Mouse (Mus musculus): ENCODE measurements around the gene Dnajb6. TPM values are rescaled to one million over a fixed set of nuclear protein-coding genes. Genes with fewer than 3 reads are reported as not detected.

Gene Dnajb6
- polyA plus RNA-seq (2012; rRNA removed), result 49.8 and 58.7 TPM in 2 replicates

DNA sequence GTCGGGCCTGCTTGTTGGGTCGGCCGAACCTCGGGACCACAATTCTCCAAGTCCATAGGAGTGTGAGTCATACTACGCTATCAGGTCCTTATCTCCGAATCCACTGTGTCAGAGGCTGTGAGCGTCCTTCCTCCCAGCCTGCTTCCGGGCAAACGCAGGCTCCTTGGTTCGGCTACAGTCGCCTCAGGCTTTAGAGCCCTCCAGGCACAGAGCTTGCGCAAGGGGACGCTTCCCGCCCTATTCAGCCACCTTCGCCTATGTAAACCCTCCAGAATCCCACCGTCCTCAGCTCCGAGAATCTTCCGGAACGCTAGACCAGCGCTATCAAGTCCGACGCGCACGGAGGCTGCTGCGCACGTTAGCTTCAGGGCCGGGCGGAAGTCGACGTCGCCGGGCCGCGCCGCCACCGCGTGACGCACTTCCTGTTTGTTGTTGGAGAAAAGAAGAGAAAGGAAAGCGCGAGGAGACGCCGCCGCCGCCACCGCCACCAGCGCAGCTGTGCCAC, at the start of gene Dnajb6, which contains the start of gene Gm5129:
TSS of gene Dnajb6 (plus strand) at position 132 of the 505 bp plus-strand sequence.
TSS of gene Gm5129 (minus strand) at position 380 of the 505 bp plus-strand sequence.
- peak within 1 kb of the TSS; percentile 93 for H3K4me3 ChIP-seq (ENCODE audit: insufficient read depth, low read depth, low read length)
- H3K4me1 ChIP-seq (ENCODE audit: control insufficient read depth, insufficient read depth, low read length), result peaks cover 19% of the 10 kb centered on the region; the same call in 1 of the 2 replicates
- TF ChIP-seq POLR2A (IDR thresholded peaks at IDR 0.05; ENCODE audit: low read depth, low read length), result peak; percentile 32
- TF ChIP-seq CTCF (conservative IDR thresholded peaks at IDR 0.05; ENCODE audit: insufficient read depth, insufficient read length, low read depth, low read length), result no peak
- no peaks in the 10 kb centered on the region for H3K27me3 ChIP-seq (replicated peaks; ENCODE audit: control insufficient read depth, insufficient read depth, low read length)
- H3K36me3 ChIP-seq (ENCODE audit: control insufficient read depth, insufficient read depth, low read length), result no peaks in the 10 kb centered on the region
- H3K27ac ChIP-seq (ENCODE audit: insufficient read depth, low read depth, low read length), result peak within 1 kb of the TSS; percentile 100
- DNase-seq, result peak; percentile 97
- WGBS, result under 1% methylated on average over 46 of the region's 46 CpGs

DNA sequence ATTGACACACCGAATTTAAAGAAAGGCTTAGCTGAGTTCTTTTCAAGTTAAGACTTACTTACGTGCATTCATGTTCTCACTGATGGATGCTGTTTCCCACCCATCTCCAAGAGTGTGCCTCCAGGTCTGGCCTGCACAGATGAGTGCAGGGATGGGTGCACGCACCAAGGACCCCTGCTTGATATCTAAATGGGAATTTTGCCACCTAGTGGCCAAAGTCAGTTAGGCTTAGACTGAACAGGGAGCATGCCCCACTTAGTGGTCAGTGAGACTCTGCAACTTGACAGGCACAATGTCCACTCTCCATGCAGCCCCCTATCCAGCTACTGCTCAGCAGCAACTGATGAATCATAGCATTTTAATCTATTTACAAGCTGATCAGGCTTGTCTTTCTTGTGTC, 47.8 kb upstream of the Dnajb6 start:
- H3K4me3 ChIP-seq (ENCODE audit: insufficient read depth, low read depth, low read length), result no peak overlapping the region
- 51% methylated on average over 3 of the region's 3 CpGs for WGBS
- TF ChIP-seq POLR2A (IDR thresholded peaks at IDR 0.05; ENCODE audit: low read depth, low read length), result no peak
- TF ChIP-seq CTCF (conservative IDR thresholded peaks at IDR 0.05; ENCODE audit: insufficient read depth, insufficient read length, low read depth, low read length), result peak; percentile 65
- no peaks in the 10 kb centered on the region for H3K27me3 ChIP-seq (replicated peaks; ENCODE audit: control insufficient read depth, insufficient read depth, low read length)
- H3K27ac ChIP-seq (ENCODE audit: insufficient read depth, low read depth, low read length), result no peak overlapping the region
- no peaks in the 10 kb centered on the region for H3K36me3 ChIP-seq (ENCODE audit: control insufficient read depth, insufficient read depth, low read length)
- no peaks in the 10 kb centered on the region for H3K4me1 ChIP-seq (ENCODE audit: control insufficient read depth, insufficient read depth, low read length)
- peak; percentile 26 for DNase-seq

- no peak for DNase-seq
- TF ChIP-seq CTCF (conservative IDR thresholded peaks at IDR 0.05; ENCODE audit: insufficient read depth, insufficient read length, low read depth, low read length) (no peak), POLR2A (IDR thresholded peaks at IDR 0.05; ENCODE audit: low read depth, low read length) (no peak)
- Histone ChIP-seq H3K27ac (ENCODE audit: insufficient read depth, low read depth, low read length) (no peak overlapping the region), H3K4me3 (ENCODE audit: insufficient read depth, low read depth, low read length) (no peak overlapping the region), H3K36me3 (ENCODE audit: control insufficient read depth, insufficient read depth, low read length) (no peaks in the 10 kb centered on the region), H3K4me1 (ENCODE audit: control insufficient read depth, insufficient read depth, low read length) (no peaks in the 10 kb centered on the region), H3K27me3 (replicated peaks; ENCODE audit: control insufficient read depth, insufficient read depth, low read length) (no peaks in the 10 kb centered on the region)
- 56% methylated on average over 7 of the region's 7 CpGs for WGBS
Observed at GRCm38 (mm10) chr5:29688352-29688751, 47.1 kb upstream of the Dnajb6 start.

- Histone ChIP-seq H3K27ac (ENCODE audit: insufficient read depth, low read depth, low read length) (no peak overlapping the region), H3K36me3 (ENCODE audit: control insufficient read depth, insufficient read depth, low read length) (no peaks in the 10 kb centered on the region), H3K4me3 (ENCODE audit: insufficient read depth, low read depth, low read length) (no peak overlapping the region), H3K4me1 (ENCODE audit: control insufficient read depth, insufficient read depth, low read length) (no peaks in the 10 kb centered on the region), H3K27me3 (replicated peaks; ENCODE audit: control insufficient read depth, insufficient read depth, low read length) (no peaks in the 10 kb centered on the region)
- peak; percentile 55 for DNase-seq
- no peak for TF ChIP-seq CTCF (conservative IDR thresholded peaks at IDR 0.05; ENCODE audit: insufficient read depth, insufficient read length, low read depth, low read length)
- TF ChIP-seq POLR2A (IDR thresholded peaks at IDR 0.05; ENCODE audit: low read depth, low read length), result no peak
- WGBS, result 74% methylated on average over 4 of the region's 4 CpGs
Observed at GRCm38 (mm10) chr5:29698493-29698892, 37.0 kb upstream of the Dnajb6 start.

DNA sequence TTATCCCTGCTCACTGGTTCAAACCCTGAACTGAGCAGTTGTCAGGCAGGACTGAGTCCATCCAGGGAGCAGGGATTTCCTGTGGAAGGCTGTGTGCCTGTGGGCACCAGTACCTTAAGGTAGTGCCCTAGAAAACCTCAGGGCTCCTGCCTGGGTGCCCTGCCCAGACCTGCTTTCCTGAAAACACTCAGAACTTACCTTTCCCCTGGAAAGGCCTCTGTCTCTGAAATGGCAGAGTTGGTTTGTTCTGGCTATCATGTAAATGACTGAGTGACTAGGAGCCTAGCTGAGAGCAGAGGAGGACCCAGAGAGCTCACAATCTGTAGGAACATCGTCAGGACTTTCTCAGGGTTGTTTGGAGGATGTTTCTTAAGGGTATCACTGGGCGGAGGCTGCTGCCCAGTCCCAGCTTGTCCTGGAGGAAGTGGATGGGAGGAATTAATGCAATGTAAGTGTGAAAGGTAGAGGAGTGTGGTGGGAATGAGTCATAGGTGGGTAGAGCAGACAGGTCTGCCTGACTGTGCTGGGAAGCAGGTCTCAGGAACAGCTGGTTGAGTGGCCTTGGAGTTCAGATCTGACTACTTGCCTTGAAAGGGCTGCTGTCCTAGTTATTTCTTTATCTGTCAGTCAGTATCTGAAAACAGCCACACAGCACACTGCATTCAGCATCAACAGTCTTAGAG, 35.8 kb upstream of the Dnajb6 start:
- no peaks in the 10 kb centered on the region for H3K36me3 ChIP-seq (ENCODE audit: control insufficient read depth, insufficient read depth, low read length)
- H3K27me3 ChIP-seq (replicated peaks; ENCODE audit: control insufficient read depth, insufficient read depth, low read length), result no peaks in the 10 kb centered on the region
- DNase-seq, result no peak
- no peak overlapping the region for H3K27ac ChIP-seq (ENCODE audit: insufficient read depth, low read depth, low read length)
- WGBS, result 83% methylated on average over 2 of the region's 2 CpGs
- no peak overlapping the region for H3K4me3 ChIP-seq (ENCODE audit: insufficient read depth, low read depth, low read length)
- no peak for TF ChIP-seq POLR2A (IDR thresholded peaks at IDR 0.05; ENCODE audit: low read depth, low read length)
- TF ChIP-seq CTCF (conservative IDR thresholded peaks at IDR 0.05; ENCODE audit: insufficient read depth, insufficient read length, low read depth, low read length), result no peak
- H3K4me1 ChIP-seq (ENCODE audit: control insufficient read depth, insufficient read depth, low read length), result no peaks in the 10 kb centered on the region

- Histone ChIP-seq H3K4me3 (ENCODE audit: insufficient read depth, low read depth, low read length) (no peak overlapping the region), H3K27me3 (replicated peaks; ENCODE audit: control insufficient read depth, insufficient read depth, low read length) (no peaks in the 10 kb centered on the region), H3K27ac (ENCODE audit: insufficient read depth, low read depth, low read length) (no peak overlapping the region), H3K36me3 (ENCODE audit: control insufficient read depth, insufficient read depth, low read length) (no peaks in the 10 kb centered on the region), H3K4me1 (ENCODE audit: control insufficient read depth, insufficient read depth, low read length) (no peaks in the 10 kb centered on the region)
- TF ChIP-seq POLR2A (IDR thresholded peaks at IDR 0.05; ENCODE audit: low read depth, low read length) (no peak), CTCF (conservative IDR thresholded peaks at IDR 0.05; ENCODE audit: insufficient read depth, insufficient read length, low read depth, low read length) (no peak)
- DNase-seq, result no peak
- WGBS, result 77% methylated on average over 4 of the region's 4 CpGs
Observed at GRCm38 (mm10) chr5:29707241-29707640, 28.2 kb upstream of the Dnajb6 start.

DNA sequence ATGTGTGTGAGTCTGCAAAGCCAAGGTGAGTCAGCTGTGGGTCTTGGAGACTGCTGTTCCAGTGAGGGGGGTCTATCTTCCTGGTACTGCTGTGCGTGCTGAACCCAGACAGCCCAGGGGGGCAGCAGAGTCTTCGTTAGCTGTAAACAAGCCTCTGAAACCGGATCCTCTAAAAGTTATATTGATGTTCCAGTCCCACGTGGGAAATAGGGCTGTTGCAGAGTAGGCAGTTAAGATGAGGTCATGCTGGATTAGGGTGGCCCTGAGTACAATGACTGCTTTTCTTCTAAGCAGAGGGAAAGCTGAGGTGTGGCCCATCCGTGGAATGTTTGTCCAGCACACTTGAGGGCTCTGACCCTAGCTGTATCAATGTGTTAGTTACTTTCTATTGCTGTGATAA, 27.2 kb upstream of the Dnajb6 start:
- H3K36me3 ChIP-seq (ENCODE audit: control insufficient read depth, insufficient read depth, low read length), result no peaks in the 10 kb centered on the region
- no peaks in the 10 kb centered on the region for H3K27me3 ChIP-seq (replicated peaks; ENCODE audit: control insufficient read depth, insufficient read depth, low read length)
- H3K27ac ChIP-seq (ENCODE audit: insufficient read depth, low read depth, low read length), result no peak overlapping the region
- no peaks in the 10 kb centered on the region for H3K4me1 ChIP-seq (ENCODE audit: control insufficient read depth, insufficient read depth, low read length)
- 14% methylated on average over 5 of the region's 5 CpGs for WGBS
- TF ChIP-seq CTCF (conservative IDR thresholded peaks at IDR 0.05; ENCODE audit: insufficient read depth, insufficient read length, low read depth, low read length), result no peak
- no peak for TF ChIP-seq POLR2A (IDR thresholded peaks at IDR 0.05; ENCODE audit: low read depth, low read length)
- H3K4me3 ChIP-seq (ENCODE audit: insufficient read depth, low read depth, low read length), result no peak overlapping the region
- DNase-seq, result no peak
